Mouse (Mus musculus) heart, postnatal 25 days (tissue): ENCODE data around the gene Ndufa13. TPM values are rescaled to one million over a fixed set of nuclear protein-coding genes. Genes with fewer than 3 reads are reported as not detected.
"Not testable (repeated sequence)": the region's sequence is repeated elsewhere in the genome, so short reads cannot be mapped to it uniquely, and the experiment has no call there.

Experiments
- DNase-seq: peaks from one replicate; pipeline ENCODE4 v3.0.0; 2022; ENCODE audit warnings: low spot score
- intact Hi-C: fragments of 180-260 bp; cut with DNase I; formaldehyde crosslinking; loops from one replicate; pipeline ENCODE4 v1.15.1; 2025
- total RNA-seq, 2 experiments: library from RNA; stranded (reverse); gene quantifications; 2 replicates each; pipeline ENCODE4 v1.2.3; 2021

The Ndufa13 gene
- total RNA-seq = 100 to 1,000 TPM; 446 to 456 TPM

DNA sequence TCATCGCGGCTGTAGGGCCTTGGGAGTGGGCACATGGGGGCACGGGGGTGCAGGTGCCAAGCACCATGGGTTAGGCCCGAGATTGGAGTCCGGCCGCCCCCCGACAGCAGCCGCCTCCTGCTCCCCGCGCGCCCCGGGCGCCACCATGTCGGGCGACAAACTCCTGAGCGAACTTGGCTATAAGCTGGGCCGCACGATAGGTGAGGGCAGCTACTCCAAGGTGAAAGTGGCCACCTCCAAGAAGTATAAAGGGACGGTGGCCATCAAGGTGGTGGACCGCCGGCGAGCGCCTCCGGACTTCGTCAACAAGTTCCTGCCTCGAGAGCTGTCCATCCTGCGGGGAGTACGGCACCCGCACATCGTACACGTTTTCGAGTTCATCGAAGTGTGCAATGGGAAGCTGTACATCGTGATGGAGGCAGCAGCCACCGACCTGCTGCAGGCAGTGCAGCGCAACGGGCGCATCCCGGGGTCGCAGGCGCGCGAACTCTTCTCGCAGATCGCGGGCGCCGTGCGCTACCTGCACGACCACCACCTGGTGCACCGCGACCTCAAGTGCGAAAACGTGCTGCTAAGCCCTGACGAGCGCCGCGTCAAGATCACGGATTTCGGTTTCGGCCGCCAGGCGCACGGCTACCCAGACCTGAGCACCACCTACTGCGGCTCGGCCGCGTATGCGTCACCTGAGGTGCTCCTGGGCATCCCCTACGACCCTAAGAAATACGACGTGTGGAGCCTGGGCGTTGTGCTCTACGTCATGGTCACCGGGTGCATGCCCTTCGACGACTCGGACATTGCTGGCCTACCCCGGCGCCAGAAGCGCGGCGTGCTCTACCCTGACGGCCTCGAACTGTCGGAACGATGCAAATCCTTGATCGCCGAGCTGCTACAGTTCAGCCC is at the start of gene Ndufa13, which contains the start of the genes Tssk6 and Yjefn3:
TSS of gene Ndufa13 (minus strand) at position 396 of the 900 bp plus-strand sequence.
TSS of gene Tssk6 (plus strand) at position 22 of the 900 bp plus-strand sequence.
TSS of gene Yjefn3 (minus strand) at position 550 of the 900 bp plus-strand sequence.
- DNase-seq = no peak
- intact Hi-C loops = loop anchor here (5.0 kb wide), 1 partner anchor 230 kb away; the partner anchor contains the start of gene Nr2c2ap

DNA sequence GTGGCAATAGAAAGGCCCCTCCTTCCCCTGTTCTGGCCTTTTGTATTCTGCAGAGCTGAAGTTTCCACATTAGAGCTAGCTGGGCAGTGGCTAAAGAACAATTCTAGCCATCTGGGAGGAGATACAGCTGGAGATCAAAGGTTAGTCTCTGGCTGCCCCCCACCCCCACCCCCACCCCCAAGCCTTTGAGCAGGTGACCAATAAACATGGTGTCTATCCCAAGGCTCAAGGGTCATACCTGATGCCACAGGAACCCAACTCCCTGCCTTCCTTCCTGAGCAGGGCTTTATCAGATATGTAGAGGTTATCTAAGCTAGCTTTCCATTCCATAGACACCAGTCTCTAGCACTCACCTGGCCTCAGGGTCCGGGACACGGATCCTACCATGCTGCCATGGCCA is 47.9 kb upstream of the Ndufa13 start:
- intact Hi-C loops = no loop called here
- DNase-seq = no peak

DNA sequence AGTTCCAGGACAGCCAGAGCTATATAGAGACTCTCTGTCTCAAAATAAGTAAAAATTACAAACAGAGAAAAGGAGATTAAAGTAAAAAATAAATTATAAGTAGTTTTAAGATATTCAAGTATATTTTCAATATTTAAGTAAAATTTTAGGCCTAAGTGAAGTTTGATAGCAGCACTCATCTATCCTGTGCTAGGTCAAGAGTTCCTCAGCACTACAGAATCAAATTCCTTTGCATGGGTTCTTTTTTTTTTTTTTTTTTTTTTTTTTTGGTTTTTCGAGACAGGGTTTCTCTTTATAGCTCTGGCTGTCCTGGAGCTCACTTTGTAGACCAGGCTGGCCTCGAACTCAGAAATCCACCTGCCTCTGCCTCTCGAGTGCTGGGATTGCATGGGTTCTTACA is 40.1 kb upstream of the Ndufa13 start:
- DNase-seq, intact Hi-C loops: not testable (repeated sequence)

DNA sequence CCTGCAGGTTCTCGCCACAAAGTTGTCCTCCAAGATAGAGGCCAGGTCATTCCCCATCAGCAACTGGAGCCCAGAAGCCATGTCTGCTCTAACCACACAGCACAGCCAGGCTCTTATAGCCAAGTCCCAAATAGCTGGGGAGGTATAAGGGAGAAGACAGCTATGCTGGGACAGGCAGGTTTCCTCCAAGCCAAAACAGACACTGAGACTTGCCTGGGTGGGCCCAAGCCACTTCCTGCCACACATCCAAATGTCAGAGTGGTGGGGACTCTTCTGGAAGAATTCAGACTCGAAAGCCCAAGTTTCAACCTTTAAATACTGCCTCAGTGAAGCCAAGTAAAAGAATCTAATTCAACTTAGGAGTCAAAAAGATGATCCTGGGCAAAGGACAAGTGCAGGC is 38.0 kb upstream of the Ndufa13 start:
- intact Hi-C loops = no loop called here
- DNase-seq = no peak

DNA sequence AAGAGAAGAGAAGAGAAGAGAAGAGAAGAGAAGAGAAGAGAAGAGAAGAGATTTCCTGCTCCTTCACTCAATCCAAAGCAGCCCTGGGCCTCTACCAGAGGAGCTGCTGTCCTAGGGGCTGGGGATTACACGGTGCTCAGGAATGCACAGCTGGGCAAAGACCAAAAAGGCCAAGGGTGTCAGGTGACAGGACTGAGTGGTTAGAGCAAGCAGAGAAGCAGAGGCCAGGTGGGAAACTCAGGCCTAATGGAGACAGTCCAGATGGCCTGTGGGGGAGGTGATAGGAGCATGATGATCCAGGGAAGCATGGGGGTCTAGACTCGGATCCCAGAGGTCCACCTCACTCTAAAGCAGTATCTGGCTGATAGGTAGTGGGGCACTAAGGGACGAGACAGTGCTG is 37.3 kb upstream of the Ndufa13 start:
- DNase-seq = no peak
- intact Hi-C loops = loop anchor here (5.0 kb wide), 1 partner anchor 33 kb away; no protein-coding TSS in a partner anchor

DNA sequence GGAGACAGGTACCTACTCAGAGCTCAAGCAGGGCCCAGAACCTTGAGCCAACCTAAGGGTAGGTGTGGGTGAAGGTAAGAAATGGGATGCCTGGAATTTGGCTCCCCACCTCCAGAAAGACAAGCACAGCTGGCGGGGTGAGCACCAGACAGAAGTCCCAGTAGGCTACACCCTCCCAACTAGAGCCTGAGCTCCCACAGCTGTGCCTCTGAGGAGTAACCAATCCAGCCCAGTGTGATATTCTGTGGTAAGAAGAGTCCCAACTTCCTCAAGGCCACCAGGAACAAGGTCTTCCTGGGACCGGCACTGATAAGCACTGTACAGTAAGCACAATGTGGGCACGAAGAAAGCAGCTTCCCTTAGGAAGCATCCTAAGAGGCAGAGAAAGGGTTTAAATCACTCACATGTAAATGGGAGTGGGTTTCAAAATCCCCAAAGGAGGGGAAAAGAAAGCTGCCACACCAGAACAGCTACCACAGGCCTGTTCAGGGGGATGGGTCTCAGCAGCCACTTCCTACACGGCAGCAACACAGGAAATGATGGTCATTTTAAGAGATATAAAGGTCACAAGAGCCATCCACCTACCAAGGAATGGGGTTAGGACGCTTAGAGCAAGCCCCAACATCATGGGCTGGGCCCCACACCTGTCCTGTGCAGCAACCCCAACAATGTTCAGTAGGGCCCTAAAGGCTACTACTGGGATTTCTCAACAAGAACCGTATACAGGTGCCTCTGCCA is 36.1 kb upstream of the Ndufa13 start:
- DNase-seq = no peak
- intact Hi-C loops = loop anchor here (5.0 kb wide), 1 partner anchor 34 kb away; no protein-coding TSS in a partner anchor

DNA sequence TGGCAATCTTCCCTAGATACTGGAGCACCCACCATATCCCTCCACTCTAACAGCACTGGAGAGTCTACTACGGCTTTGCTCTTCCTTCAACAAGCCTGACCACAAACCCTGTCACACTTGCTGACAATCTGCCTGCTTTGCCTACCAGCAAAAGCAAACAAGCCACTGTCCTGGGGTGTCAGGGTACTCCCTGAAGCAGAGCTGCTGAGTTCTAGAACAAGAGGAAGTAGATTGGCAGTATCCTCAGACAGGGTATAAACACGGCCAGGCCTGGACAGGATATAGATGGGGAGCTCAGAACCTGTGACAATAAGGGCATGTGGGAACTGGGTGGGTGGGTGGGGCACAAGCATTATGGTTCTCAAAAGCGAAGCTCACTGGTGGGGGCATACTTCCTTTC is 35.1 kb upstream of the Ndufa13 start:
- intact Hi-C loops = loop anchor here (5.0 kb wide), 1 partner anchor 35 kb away; no protein-coding TSS in a partner anchor
- no peak for DNase-seq

DNA sequence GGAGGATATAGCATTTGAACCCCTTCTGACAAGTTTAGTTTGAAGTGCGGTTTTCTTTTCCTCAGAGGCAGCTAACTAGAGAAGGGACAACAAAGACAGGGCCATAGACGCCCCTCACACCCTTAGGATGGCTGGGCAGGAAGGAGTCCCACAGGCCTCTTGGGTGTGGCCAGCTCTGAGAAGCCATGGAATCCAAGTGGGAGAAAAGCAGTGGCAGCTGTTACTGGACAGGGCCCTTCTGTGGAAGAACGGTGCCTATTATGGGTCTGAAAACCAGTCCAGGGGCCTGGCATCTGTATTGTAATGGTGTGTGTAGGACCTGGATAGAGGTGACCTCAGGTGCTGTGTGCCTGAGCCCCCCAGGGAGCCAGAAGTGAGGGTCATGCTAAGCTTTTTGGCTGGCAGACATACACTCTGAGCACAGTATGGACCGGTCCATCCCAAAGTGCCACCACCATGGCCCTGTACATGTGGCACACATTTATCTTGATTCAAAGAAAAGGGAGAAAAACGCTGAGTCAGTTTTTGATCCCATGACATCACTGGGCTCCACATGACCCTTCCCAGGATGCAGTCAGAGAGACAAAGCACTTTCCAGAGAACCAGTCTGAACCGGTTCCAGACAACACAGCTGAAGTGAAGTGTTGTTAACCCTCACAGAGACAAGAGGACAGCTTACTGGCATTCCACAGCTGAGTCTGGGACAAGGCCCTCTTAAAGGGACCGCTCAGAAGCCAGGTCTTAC is 33.9 kb upstream of the Ndufa13 start:
- intact Hi-C loops = loop anchor here (5.0 kb wide), 1 partner anchor 36 kb away; no protein-coding TSS in a partner anchor
- DNase-seq = no peak

DNA sequence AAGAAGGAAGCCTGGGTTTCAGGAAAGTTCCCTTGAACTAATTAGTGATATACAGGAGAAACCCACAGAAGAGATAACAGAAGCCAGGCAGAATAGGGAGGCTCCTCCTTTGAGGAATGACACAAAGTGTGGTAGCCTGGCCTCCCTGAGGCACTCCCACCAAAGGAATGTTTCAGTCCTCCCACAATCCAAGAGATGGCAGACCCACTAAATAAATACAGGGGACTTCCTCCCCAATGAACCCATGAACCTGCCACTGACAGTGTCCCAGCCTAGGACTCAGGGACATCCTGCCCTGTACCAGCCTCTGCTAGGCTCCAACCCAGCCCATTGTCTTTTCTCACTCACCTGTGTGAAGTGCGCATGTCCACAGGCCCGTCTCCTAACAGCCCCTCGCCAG is 33.1 kb upstream of the Ndufa13 start:
- intact Hi-C loops = loop anchor here (5.0 kb wide), 1 partner anchor 37 kb away; no protein-coding TSS in a partner anchor
- no peak for DNase-seq

DNA sequence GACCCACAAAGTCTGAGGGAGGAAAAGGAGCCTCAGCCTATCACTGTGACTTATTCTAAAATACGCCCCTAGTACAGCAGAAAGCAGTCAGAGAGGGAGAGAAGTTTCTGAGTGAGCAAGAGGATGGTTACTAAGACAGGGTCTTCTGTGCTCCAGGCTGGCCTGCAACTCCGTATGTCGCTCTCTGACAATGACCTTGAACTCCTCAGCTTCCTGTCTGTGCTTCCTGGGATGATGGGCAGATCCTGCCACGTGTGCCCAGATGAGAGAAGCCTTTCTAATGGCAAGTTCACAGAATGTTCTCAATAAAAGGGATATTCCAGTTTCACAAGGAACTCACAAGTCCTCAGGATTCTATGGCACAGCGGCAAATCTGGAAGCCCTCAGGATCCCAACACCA is 32.2 kb upstream of the Ndufa13 start:
- DNase-seq = no peak
- intact Hi-C loops = no loop called here

DNA sequence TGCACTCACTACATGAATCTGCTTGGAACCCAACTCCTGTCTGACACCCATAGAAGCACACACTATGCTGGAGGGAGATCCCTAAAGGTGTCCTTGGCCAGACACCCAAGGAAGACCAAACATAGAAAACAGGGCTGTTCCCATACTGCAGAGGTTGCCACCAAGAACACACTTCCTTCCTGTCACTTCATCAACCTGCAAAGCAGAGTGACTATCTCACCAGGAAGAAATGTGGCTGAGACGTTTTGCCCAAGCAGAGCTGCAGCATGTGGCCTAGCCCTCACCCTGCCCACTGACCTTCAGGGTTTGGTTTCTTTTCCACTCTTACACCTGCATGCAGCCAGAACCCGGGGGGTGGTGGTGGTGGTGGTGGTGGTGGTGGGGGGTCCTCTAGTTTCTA is 31.5 kb upstream of the Ndufa13 start:
- intact Hi-C loops = no loop called here
- no peak for DNase-seq

DNA sequence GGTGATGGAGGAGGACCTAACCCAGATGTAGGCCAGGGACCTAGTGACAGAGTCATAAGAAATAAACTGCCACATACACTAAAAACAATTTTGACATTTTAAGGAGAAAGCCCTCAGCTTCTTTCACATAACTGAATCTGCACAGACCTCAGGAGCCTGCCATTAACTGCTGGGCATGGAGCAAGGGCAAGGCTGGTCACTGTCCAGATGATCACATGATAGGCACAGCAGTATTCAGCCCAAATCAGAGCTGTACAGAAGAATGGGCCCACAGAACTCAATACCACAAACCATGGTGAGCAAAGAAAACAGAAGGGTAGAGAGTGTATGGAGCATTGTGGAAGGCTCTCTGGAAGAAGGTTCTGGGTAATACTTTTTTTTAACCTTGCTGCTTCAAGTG is 24.5 kb upstream of the Ndufa13 start:
- intact Hi-C loops = no loop called here

DNA sequence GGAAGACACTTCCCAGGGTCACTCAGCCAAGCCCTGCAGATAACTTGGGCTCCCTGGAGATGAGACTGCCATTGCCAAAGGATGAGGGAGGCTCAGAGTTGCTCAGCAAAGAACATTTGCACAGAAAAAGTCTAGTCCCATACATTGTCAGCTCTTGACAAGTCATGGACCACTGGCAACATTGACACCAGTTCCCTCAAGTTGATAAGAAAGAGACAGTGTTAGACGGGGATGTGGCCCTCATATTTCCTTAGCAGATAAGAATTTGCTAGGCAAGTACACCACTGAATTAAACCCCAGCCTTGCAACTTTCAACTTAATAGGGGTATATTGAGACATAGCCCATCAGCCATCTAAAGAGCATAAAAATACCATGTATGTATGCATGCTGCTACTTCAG is 21.6 kb upstream of the Ndufa13 start:
- no peak for DNase-seq
- intact Hi-C loops = loop anchor here (5.0 kb wide), 1 partner anchor 33 kb away; no protein-coding TSS in a partner anchor

More for the DNA sequence above, 24.5 kb upstream of the Ndufa13 start:
- no peak for DNase-seq

DNA sequence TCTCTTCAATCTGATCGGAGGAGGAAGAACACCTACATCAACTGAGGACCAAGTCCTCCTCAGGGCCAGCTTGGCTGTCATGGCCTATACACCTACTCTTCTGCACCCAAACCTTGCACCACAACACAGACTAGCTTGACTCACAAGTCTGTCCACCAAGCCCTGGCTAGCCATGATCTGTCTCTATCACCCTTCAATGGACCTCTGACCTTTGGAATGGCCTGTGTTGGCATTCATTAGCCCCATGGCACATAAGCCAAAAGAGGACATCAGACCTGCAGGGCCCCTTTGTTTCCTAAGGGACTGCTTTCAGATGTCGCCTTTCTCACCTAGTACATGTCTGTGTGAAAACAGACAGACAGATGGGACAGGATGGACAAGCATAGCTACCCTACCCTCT is 18.8 kb upstream of the Ndufa13 start:
- intact Hi-C loops = loop anchor here (1.0 to 5.0 kb wide), 3 partner anchors 36 to 250 kb away; no protein-coding TSS in a partner anchor
- DNase-seq = no peak

DNA sequence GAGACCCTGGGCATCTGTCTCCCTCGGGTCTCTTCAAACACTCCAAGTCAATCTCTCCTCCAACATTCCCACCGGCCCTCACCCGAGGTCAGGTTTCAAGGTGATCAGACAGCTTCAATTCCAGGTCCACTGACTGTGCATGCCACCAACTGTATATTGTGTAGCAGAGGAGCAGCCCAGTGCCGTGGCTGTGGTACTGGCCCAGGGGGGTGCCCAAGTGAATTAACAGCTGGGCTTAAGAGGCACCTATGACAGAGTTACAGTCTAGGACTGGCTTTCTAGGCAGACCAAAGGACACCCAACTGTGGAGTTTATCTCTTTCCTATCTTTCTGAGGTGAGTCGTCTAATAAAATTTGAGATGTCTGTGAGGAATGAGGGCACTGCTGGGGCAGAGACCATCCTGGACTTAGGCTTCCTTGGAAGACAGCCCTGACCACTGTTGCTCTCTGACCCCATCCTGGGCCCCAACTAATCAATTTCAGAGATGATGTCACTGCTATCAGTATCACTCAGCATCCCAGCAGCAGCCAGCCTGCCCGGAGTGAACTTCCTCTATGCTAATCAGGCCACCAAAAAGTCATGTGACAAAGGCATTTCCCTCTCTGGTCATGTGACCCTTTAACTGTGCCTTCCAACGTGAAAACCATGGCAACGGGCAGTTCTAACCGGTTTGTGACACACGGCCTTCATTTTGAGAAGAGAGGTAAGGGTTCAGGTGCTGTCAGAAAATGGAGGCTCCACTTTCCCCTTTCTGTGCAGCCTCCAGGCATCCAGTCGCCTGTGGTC is 17.7 kb upstream of the Ndufa13 start:
- intact Hi-C loops = loop anchor here (2.0 to 5.0 kb wide), 3 partner anchors 37 to 251 kb away; partner anchors contain the start of gene Ncan
- peak; percentile 49 for DNase-seq

DNA sequence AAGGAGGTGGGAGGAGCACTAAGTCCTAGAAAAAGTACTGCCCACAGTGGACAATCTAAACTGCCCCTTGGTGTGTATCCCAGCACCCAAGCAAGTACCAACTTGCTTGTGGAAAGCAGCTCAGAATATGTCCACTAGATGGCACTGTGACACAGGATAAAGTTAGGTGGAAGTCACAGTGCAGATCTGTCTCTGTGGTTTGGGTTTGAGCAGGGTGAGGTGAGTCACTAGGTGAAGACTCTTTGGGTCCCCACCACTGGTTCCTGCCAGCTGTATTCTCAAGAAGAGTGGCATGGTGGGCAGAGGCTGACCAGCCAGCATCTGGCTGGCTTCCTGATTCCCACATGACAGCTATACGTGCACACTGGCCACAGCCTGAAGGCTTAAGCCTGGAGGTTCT is 16.7 kb upstream of the Ndufa13 start:
- DNase-seq = peak; percentile 25
- intact Hi-C loops = loop anchor here (5.0 kb wide), 1 partner anchor 203 kb away; the partner anchor contains the start of gene Ncan

DNA sequence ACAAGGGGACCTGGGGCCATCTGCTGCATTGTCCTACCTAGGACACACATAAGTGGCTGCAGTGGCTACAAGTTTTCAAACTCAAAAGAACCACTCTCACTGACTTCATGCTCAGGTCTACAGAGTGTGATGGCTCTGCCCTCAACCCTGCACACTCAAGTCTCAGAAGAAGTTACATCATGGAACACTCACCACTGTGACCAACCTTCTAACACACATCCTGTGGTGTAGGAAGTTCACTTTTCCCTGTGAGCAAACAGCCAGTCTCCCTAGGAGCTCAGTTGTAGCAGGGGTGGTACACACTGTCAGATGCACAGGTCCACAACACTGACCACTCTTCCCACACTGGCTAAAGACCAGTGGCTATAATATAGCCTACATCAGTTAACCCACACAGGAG is 16.1 kb upstream of the Ndufa13 start:
- intact Hi-C loops = loop anchor here (5.0 kb wide), 1 partner anchor 204 kb away; the partner anchor contains the start of gene Ncan

DNA sequence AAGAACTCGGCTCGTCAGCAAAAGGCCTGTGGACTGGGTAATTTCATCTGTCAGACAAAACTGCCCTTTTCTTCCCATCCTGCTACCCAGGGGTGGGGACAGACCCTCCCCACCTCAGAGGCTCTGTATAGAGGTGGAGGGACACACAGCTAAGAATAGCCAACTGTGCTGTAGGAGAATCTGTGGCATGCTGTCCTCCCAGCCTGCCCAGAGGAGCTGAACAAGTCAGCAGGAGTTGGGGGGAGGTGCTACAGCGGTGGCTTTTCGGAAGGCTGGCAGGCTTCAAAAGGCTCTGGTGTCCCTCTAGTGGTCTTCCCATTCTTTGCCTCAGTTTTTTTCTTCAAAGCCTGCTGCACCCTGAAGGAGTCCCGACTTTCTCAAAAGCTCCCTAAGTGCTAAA is 13.4 kb upstream of the Ndufa13 start:
- no peak for DNase-seq
- intact Hi-C loops = loop anchor here (1.0 to 5.0 kb wide), 2 partner anchors 41 to 207 kb away; partner anchors contain the start of gene Ncan

More for the DNA sequence above, 16.1 kb upstream of the Ndufa13 start:
- DNase-seq = no peak

DNA sequence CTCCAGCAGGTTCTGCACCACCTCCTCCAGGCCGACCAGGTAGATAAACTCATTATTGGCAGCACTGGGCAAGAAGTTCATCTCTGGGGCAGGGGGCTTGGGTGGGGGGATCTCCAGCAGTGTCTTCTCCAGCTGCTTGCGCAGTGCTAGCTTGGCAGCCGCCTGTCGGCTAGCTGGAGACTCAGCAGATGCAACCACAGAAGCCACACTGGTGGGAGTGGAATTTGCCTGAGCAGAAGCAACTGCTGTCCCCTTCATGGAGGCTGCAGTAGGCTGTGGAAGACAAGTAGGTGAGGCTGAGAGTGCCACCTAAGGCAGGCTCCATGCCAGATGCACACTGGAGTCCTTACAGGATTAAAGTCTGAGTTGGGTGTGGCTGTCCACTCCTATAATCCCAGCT is 12.2 kb upstream of the Ndufa13 start:
- intact Hi-C loops = no loop called here

More for the DNA sequence above, 12.2 kb upstream of the Ndufa13 start:
- no peak for DNase-seq
